16 mouse cellular contexts compared by ENCODE assay signal in the genomic region with DNA sequence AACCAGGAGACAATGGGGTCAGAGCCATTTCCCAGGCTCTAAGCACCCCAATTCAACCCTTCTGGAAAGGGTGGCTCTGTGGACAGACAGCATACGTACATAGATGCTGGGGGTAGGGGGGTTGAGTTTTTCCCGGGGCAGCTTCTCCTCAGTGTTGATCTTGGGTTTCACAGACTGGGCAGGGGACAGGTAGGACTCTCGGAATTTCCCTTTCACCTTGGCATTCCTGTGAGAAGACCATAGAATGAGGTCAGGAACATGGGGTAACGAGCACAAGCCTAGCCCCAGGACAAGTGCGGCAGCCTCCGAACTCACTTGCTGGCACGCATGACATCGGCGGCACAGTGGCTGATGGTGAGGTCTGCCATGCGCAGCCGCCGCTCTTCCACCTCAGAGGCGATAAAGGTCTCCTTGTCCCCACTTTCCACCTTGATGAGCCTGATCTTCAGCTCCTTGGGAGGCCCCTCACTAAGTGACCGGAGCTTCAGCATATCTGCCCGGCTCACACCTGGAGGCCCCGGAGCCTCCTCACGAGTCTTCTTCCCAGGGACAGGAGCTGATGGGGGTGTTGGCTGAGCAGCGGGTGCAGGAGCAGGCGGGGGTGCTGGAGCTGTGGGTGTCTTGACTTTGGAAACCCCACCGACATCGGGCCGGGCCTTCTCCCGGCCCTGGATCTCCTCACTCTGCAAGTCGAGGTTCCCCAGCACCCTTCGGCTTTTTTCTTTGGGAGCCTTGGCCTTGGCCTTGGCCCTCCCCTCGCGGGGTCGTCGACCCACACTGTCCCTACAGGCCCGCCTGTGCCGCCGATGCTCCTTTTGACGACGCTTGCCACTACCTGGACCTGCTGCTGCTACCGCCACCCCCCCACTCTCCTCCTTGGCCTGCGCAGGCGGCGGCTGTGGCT. TPM values are rescaled to one million over a fixed set of nuclear protein-coding genes. Genes with fewer than 3 reads are reported as not detected.
A peak's percentile ranks its signal among the peaks of the same experiment; 100 is the strongest.
DNase-seq lines count a peak whose midpoint lies in the region; ATAC-seq and TF ChIP-seq lines count a peak whose summit lies in the region.
"Had no signal": no experiment of that assay in that cellular context is flagged by ENCODE, and none has a peak within 500 bp of the region (broad histone marks: within the 10 kb centered on the region; RNA-seq: fewer than 3 reads in every experiment).

No protein-coding gene starts in this region.

- peak; percentile 48 for TF ChIP-seq POLR2A in myocyte (IDR thresholded peaks at IDR 0.05; ENCODE audit: insufficient read length, low read depth)

- H3K4me2 ChIP-seq in heart, embryonic 12.5 days: no peak overlapping the region
- no peak overlapping the region for H3K4me2 ChIP-seq in myocyte (ENCODE audit: low read depth)
- no peak overlapping the region for H3K4me2 ChIP-seq in hindbrain, embryonic 16.5 days (ENCODE audit: low read length)
- H3K4me2 ChIP-seq: heart, embryonic 11.5 days; hindbrain, embryonic 15.5 days; liver, embryonic 11.5 days; midbrain, embryonic 15.5 days had no signal

- peak; percentile 25 for DNase-seq in CD4-positive, CD25-positive, alpha-beta regulatory T cell, adult 2 months (ENCODE audit: low read depth, low spot score)
- DNase-seq in heart, embryonic 10.5 days (ENCODE audit: low spot score): no peak
- DNase-seq in ovary, postnatal 36 days (ENCODE audit: low spot score): peak; percentile 19
- no peak for DNase-seq in ovary, postnatal 10 days (ENCODE audit: low spot score)
- DNase-seq: kidney, adult 9 months; right cerebral cortex, postnatal 4 days had no signal

- H3K4me1 ChIP-seq in heart, embryonic 10.5 days: peaks cover 49% of the 10 kb centered on the region
- peaks cover 33% of the 10 kb centered on the region for H3K4me1 ChIP-seq in heart, embryonic 12.5 days (replicated peaks)
- H3K4me1 ChIP-seq in hindbrain, embryonic 16.5 days (ENCODE audit: control insufficient read depth, insufficient read depth, low read depth, low read length): peaks cover 11% of the 10 kb centered on the region

- no peak overlapping the region for H3ac ChIP-seq in myocyte (ENCODE audit: control insufficient read depth, insufficient read length)

- H3K9me3 ChIP-seq in heart, embryonic 10.5 days: no peaks in the 10 kb centered on the region
- no peaks in the 10 kb centered on the region for H3K9me3 ChIP-seq in heart, embryonic 12.5 days (replicated peaks)
- H3K9me3 ChIP-seq in hindbrain, embryonic 16.5 days (ENCODE audit: control insufficient read depth, low read length): no peaks in the 10 kb centered on the region
- H3K9me3 ChIP-seq: hindbrain, embryonic 15.5 days; midbrain, embryonic 15.5 days had no signal

- no peak overlapping the region for H3K4me3 ChIP-seq in heart, embryonic 10.5 days
- no peak overlapping the region for H3K4me3 ChIP-seq in heart, embryonic 12.5 days
- H3K4me3 ChIP-seq in myocyte: no peak overlapping the region
- no peak overlapping the region for H3K4me3 ChIP-seq in hindbrain, embryonic 16.5 days (ENCODE audit: low read length)
- H3K4me3 ChIP-seq: hindbrain, embryonic 15.5 days; midbrain, embryonic 15.5 days had no signal

- peaks cover 89% of the 10 kb centered on the region for H3K36me3 ChIP-seq in heart, embryonic 10.5 days
- H3K36me3 ChIP-seq in heart, embryonic 12.5 days: peaks cover 88% of the 10 kb centered on the region
- H3K36me3 ChIP-seq in myocyte (ENCODE audit: control insufficient read depth, insufficient read depth): peaks cover 60% of the 10 kb centered on the region
- H3K36me3 ChIP-seq in hindbrain, embryonic 16.5 days (ENCODE audit: control insufficient read depth, insufficient read depth, low read length): peaks cover 62% of the 10 kb centered on the region

- no peak for ATAC-seq in CD4-positive, CD25-positive, alpha-beta regulatory T cell, adult 4 months
- ATAC-seq in heart, embryonic 12.5 days (ENCODE audit: insufficient number of reproducible peaks, low FRiP score): no peak
- no peak for ATAC-seq in hindbrain, embryonic 16.5 days
- ATAC-seq: activated CD4-positive, CD25-positive, alpha-beta regulatory T cell, adult 4 months; lung, postnatal 0 days; midbrain, embryonic 15.5 days had no signal

- no peak overlapping the region for H3K9ac ChIP-seq in heart, embryonic 12.5 days
- no peak overlapping the region for H3K9ac ChIP-seq in hindbrain, embryonic 16.5 days (ENCODE audit: low read depth, low read length)
- H3K9ac ChIP-seq: hindbrain, embryonic 15.5 days; midbrain, embryonic 15.5 days had no signal

- 88% methylated on average over 38 of the region's 38 CpGs for WGBS in heart, embryonic 10.5 days
- WGBS in heart, embryonic 12.5 days: 91% methylated on average over 38 of the region's 38 CpGs
- WGBS in hindbrain, embryonic 16.5 days: 89% methylated on average over 36 of the region's 38 CpGs

- peaks cover 21% of the 10 kb centered on the region for H3K79me2 ChIP-seq in myocyte (ENCODE audit: control insufficient read depth, insufficient read depth)

- peak overlapping the region; percentile 29; the same call in 1 of the 2 replicates for H3K27ac ChIP-seq in heart, embryonic 10.5 days
- no peak overlapping the region for H3K27ac ChIP-seq in heart, embryonic 12.5 days (ENCODE audit: poor library complexity, severe bottlenecking)
- H3K27ac ChIP-seq in hindbrain, embryonic 16.5 days (ENCODE audit: low read depth, low read length): no peak overlapping the region
- H3K27ac ChIP-seq: hindbrain, embryonic 15.5 days; midbrain, embryonic 15.5 days had no signal

- H3K27me3 ChIP-seq in heart, embryonic 10.5 days (ENCODE audit: insufficient read depth, poor library complexity, severe bottlenecking): peaks cover 10% of the 10 kb centered on the region
- no peaks in the 10 kb centered on the region; the same call in 1 of the 2 replicates for H3K27me3 ChIP-seq in heart, embryonic 12.5 days (replicated peaks)
- H3K27me3 ChIP-seq in myocyte (ENCODE audit: control insufficient read depth, insufficient read depth, insufficient read length): no peaks in the 10 kb centered on the region
- no peaks in the 10 kb centered on the region for H3K27me3 ChIP-seq in hindbrain, embryonic 16.5 days (replicated peaks; ENCODE audit: control insufficient read depth, insufficient read depth, low read length)
- H3K27me3 ChIP-seq: hindbrain, embryonic 15.5 days had no signal

TF ChIP-seq in myocyte, 11 proteins besides CTCF, POLR2A, EP300 and RAD21:
- TF ChIP-seq USF1 (IDR thresholded peaks at IDR 0.05; ENCODE audit: low read depth): no peak
- no peak for TF ChIP-seq SRF (IDR thresholded peaks at IDR 0.05; ENCODE audit: control insufficient read depth, insufficient read length, low read depth)
- peak in 1 of 3 experiments; percentile 2 for TF ChIP-seq MYOG (IDR thresholded peaks at IDR 0.05; ENCODE audit: control insufficient read depth in 1 of 3, insufficient read depth in 1 of 3, insufficient read length in 2 of 3, low read depth in 2 of 3)
- peak; percentile 87 for TF ChIP-seq POLR2AphosphoS2 (IDR thresholded peaks at IDR 0.05; ENCODE audit: insufficient read length, low read depth)
- no peak for TF ChIP-seq TCF3 (IDR thresholded peaks at IDR 0.05; ENCODE audit: insufficient read length, low read depth)
- no peak for TF ChIP-seq MAX (IDR thresholded peaks at IDR 0.05; ENCODE audit: low read depth)
- no peak for TF ChIP-seq E2F4 (IDR thresholded peaks at IDR 0.05; ENCODE audit: insufficient read depth)
- no peak for TF ChIP-seq CEBPB (IDR thresholded peaks at IDR 0.05; ENCODE audit: insufficient read depth, poor library complexity, severe bottlenecking)
- no peak for TF ChIP-seq REST (IDR thresholded peaks at IDR 0.05; ENCODE audit: insufficient read depth, insufficient read length)
TF ChIP-seq in myocyte: peak in this region for 2.

RNA-seq across cellular contexts. Expression of a gene that starts 5.9 kb away (rescaled TPM):
- 1 to 10 TPM; 1.1 to 1.2 TPM for polyA plus RNA-seq in CD4-positive, CD25-positive, alpha-beta regulatory T cell, adult 4 months (2017; shearing (Covaris generic))
- polyA plus RNA-seq in heart, embryonic 10.5 days (2016; fragmentation: Nextera tagmentation; extraction: Ambion mirVana): 38.9 and 52.5 TPM in 2 replicates
- polyA plus RNA-seq in heart, embryonic 12.5 days (2016; fragmentation: Nextera tagmentation; extraction: Ambion mirVana): 34.4 and 35.7 TPM in 2 replicates
- 0.16 TPM for polyA plus RNA-seq in myocyte (2012; fragmentation: generic; extraction: Trizol)
- polyA plus RNA-seq in hindbrain, embryonic 16.5 days (2015; fragmentation: Nextera tagmentation; extraction: Ambion mirVana): 8.9 and 9.2 TPM in 2 replicates

RNA-seq across cellular contexts. Expression of a gene that starts 8.5 kb away (rescaled TPM):
- polyA plus RNA-seq in CD4-positive, CD25-positive, alpha-beta regulatory T cell, adult 4 months (2017; shearing (Covaris generic)): 10 to 100 TPM; 17.0 to 28.2 TPM
- 27.4 and 31.8 TPM in 2 replicates for polyA plus RNA-seq in heart, embryonic 10.5 days (2016; fragmentation: Nextera tagmentation; extraction: Ambion mirVana)
- 24.8 and 27.1 TPM in 2 replicates for polyA plus RNA-seq in heart, embryonic 12.5 days (2016; fragmentation: Nextera tagmentation; extraction: Ambion mirVana)
- 23.0 TPM for polyA plus RNA-seq in myocyte (2012; fragmentation: generic; extraction: Trizol)
- 28.7 and 33.0 TPM in 2 replicates for polyA plus RNA-seq in hindbrain, embryonic 16.5 days (2015; fragmentation: Nextera tagmentation; extraction: Ambion mirVana)

RNA-seq across cellular contexts. Expression of a gene that starts 8.7 kb away (rescaled TPM):
- 100 to 1,000 TPM in 1 of 2 experiments, 10 to 100 TPM in 1; 87.8 to 116 TPM for polyA plus RNA-seq in CD4-positive, CD25-positive, alpha-beta regulatory T cell, adult 4 months (2017; shearing (Covaris generic))
- 158 and 165 TPM in 2 replicates for polyA plus RNA-seq in heart, embryonic 10.5 days (2016; fragmentation: Nextera tagmentation; extraction: Ambion mirVana)
- polyA plus RNA-seq in heart, embryonic 12.5 days (2016; fragmentation: Nextera tagmentation; extraction: Ambion mirVana): 147 and 150 TPM in 2 replicates
- polyA plus RNA-seq in myocyte (2012; fragmentation: generic; extraction: Trizol): 126 TPM
- 102 and 130 TPM in 2 replicates for polyA plus RNA-seq in hindbrain, embryonic 16.5 days (2015; fragmentation: Nextera tagmentation; extraction: Ambion mirVana)

RNA-seq across cellular contexts. Expression of a gene that starts 9.5 kb away (rescaled TPM):
- polyA plus RNA-seq in CD4-positive, CD25-positive, alpha-beta regulatory T cell, adult 4 months (2017; shearing (Covaris generic)): 10 to 100 TPM; 30.7 to 32.6 TPM
- 20.9 and 26.9 TPM in 2 replicates for polyA plus RNA-seq in heart, embryonic 10.5 days (2016; fragmentation: Nextera tagmentation; extraction: Ambion mirVana)
- 24.9 and 25.4 TPM in 2 replicates for polyA plus RNA-seq in heart, embryonic 12.5 days (2016; fragmentation: Nextera tagmentation; extraction: Ambion mirVana)
- polyA plus RNA-seq in myocyte (2012; fragmentation: generic; extraction: Trizol): 31.0 TPM
- 22.9 and 29.0 TPM in 2 replicates for polyA plus RNA-seq in hindbrain, embryonic 16.5 days (2015; fragmentation: Nextera tagmentation; extraction: Ambion mirVana)

RNA-seq across cellular contexts. Expression of a gene that starts 34.7 kb away (rescaled TPM):
- 10 to 100 TPM; 71.8 to 80.8 TPM for polyA plus RNA-seq in CD4-positive, CD25-positive, alpha-beta regulatory T cell, adult 4 months (2017; shearing (Covaris generic))
- 15.8 and 26.5 TPM in 2 replicates for polyA plus RNA-seq in heart, embryonic 10.5 days (2016; fragmentation: Nextera tagmentation; extraction: Ambion mirVana)
- 19.2 and 23.5 TPM in 2 replicates for polyA plus RNA-seq in heart, embryonic 12.5 days (2016; fragmentation: Nextera tagmentation; extraction: Ambion mirVana)
- 148 TPM for polyA plus RNA-seq in myocyte (2012; fragmentation: generic; extraction: Trizol)
- 68.0 and 73.2 TPM in 2 replicates for polyA plus RNA-seq in hindbrain, embryonic 16.5 days (2015; fragmentation: Nextera tagmentation; extraction: Ambion mirVana)

Comparison
In these comparisons a context has a peak if more than half of its experiments do, and no peak if none do; other contexts are left out.
1. DNase-seq: peak in CD4-positive, CD25-positive, alpha-beta regulatory T cell, adult 2 months (single experiment) and ovary, postnatal 36 days (single experiment); none in heart, embryonic 10.5 days (single experiment) and ovary, postnatal 10 days (single experiment).